Mouse (Mus musculus): Measurements from ENCODE around the gene Ankrd13a.

DNA sequence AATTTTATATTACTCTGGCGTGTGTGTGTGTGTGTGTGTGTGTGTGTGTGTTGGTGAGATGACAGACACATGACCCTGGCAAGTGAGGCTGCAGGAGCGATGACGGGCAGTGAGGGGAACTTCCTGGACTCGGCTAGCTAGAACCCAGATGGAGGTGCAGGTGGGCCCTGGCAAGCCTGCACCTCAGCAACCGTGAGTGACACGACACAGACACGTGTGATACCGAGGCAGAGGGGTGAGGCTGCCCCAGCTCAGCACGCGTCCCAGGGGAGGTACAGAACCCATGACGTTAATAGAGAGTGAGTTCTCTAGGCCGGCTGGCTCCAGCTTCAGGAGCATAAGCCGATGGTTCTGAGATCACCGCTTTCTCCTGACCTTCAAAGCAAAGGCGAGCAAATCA lies 42.5 kb upstream of the Ankrd13a start:
- TF ChIP-seq CTCF (IDR thresholded peaks at IDR 0.05; ENCODE audit: borderline replicate concordance, control insufficient read depth, extremely low read depth, insufficient read depth, low read length, poor library complexity) (no peak), POLR2A (IDR thresholded peaks at IDR 0.05; ENCODE audit: control insufficient read depth, extremely low read depth, insufficient read depth, low read length, poor library complexity) (no peak)

Data from thymus, adult 2 months (tissue).